Mouse (Mus musculus) ES-Bruce4 (cell line): ENCODE results near the gene Tnp2.

Experiments
- CTCF ChIP-seq: IDR thresholded peaks from one replicate; pipeline ENCODE4 v1.8.1; 2011; ENCODE audit warnings: low read depth, low read length
- EP300 ChIP-seq: IDR thresholded peaks from 2 replicates; pipeline ENCODE4 v1.6.1; 2011; ENCODE audit warnings: low read depth, low read length; ENCODE audit not compliant: insufficient read depth
- POLR2A ChIP-seq: IDR thresholded peaks from one replicate; pipeline ENCODE4 v1.8.1; 2011; ENCODE audit warnings: low read length; ENCODE audit not compliant: insufficient read depth

- peak; percentile 86 for TF ChIP-seq CTCF
- 0 out of 2 replicates have a peak, but pooled peaks have one; percentile 38 for TF ChIP-seq EP300
- TF ChIP-seq POLR2A: no peak
Measured at GRCm38 (mm10) chr16:10786288-10786687, 2.2 kb downstream of the Tnp2 start.
